25 mouse cellular contexts compared by ENCODE assay signal in the genomic region with DNA sequence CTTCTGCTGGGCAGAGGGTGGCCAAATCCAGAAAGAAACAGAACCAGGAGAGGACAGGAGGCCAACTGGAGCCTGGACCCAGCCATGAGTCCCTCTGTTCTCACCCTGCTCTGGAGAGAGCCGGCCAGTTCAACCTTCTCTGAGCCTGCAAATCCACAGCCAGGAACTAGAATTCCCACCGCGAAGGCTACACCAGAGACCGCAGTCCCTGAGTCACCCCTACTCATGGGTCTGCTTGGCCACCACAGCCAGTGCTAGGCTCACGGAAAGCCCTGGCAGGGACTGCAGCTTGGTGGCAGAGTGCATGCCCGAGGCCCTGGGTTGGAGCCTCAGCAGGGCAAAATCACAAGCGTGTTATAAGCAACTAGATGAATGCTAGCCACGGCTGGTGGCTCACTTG. TPM values are rescaled to one million over a fixed set of nuclear protein-coding genes. Genes with fewer than 3 reads are reported as not detected.
A peak's percentile ranks its signal among the peaks of the same experiment; 100 is the strongest.
DNase-seq lines count a peak whose midpoint lies in the region; ATAC-seq lines count a peak whose summit lies in the region.
"Had no signal": no experiment of that assay in that cellular context is flagged by ENCODE, and none has a peak within 500 bp of the region (broad histone marks: within the 10 kb centered on the region; RNA-seq: fewer than 3 reads in every experiment).

No protein-coding gene starts in this region.

- H3K36me3 ChIP-seq in hindbrain, embryonic 13.5 days, result peaks cover 59% of the 10 kb centered on the region
- 0 out of 2 replicates have a peak, but pooled peaks cover 6% of the 10 kb centered on the region for H3K36me3 ChIP-seq in hindbrain, embryonic 11.5 days (ENCODE audit: control insufficient read depth, insufficient read depth, low read length)
- H3K36me3 ChIP-seq: G1E had no signal

- H3K9ac ChIP-seq in hindbrain, embryonic 13.5 days, result no peak overlapping the region
- H3K9ac ChIP-seq in hindbrain, embryonic 11.5 days (ENCODE audit: low read depth, low read length), result no peak overlapping the region
- H3K9ac ChIP-seq: forebrain, embryonic 13.5 days; heart, embryonic 13.5 days; hindbrain, embryonic 14.5 days had no signal

- H3K27ac ChIP-seq in hindbrain, embryonic 13.5 days, result 0 out of 2 replicates have a peak overlapping the region, but pooled peaks have one; percentile 23
- no peak overlapping the region for H3K27ac ChIP-seq in hindbrain, embryonic 11.5 days (ENCODE audit: low read depth, low read length)
- H3K27ac ChIP-seq: forebrain, embryonic 10.5 days; forebrain, embryonic 13.5 days; heart, adult 2 months; heart, embryonic 10.5 days; heart, embryonic 13.5 days; hindbrain, embryonic 14.5 days had no signal

- H3K9me3 ChIP-seq in hindbrain, embryonic 13.5 days, result no peaks in the 10 kb centered on the region
- H3K9me3 ChIP-seq in hindbrain, embryonic 11.5 days (ENCODE audit: control insufficient read depth, low read length), result no peaks in the 10 kb centered on the region
- H3K9me3 ChIP-seq: forebrain, embryonic 10.5 days; forebrain, embryonic 13.5 days; G1E; heart, embryonic 10.5 days; heart, embryonic 13.5 days had no signal

- no peak overlapping the region for H3K4me3 ChIP-seq in hindbrain, embryonic 13.5 days
- H3K4me3 ChIP-seq in hindbrain, embryonic 11.5 days (ENCODE audit: low read depth, low read length), result no peak overlapping the region
- H3K4me3 ChIP-seq: forebrain, embryonic 10.5 days; forebrain, embryonic 13.5 days; heart, adult 2 months; heart, embryonic 10.5 days; heart, embryonic 13.5 days had no signal

- DNase-seq in hindbrain, embryonic 11.5 days (ENCODE audit: low spot score), result no peak
- peak; percentile 68 for DNase-seq in 3134 (ENCODE audit: extremely low read depth, insufficient read length, low spot score)
- DNase-seq in Muller cell, postnatal 12 days (ENCODE audit: inconsistent ontology term), result peak; percentile 62
- no peak for DNase-seq in layer of hippocampus, postnatal 25 days (ENCODE audit: extremely low spot score in 1 of 2, low spot score in 1 of 2)
- no peak for DNase-seq in thymus, postnatal 0 days (ENCODE audit: low spot score)
- DNase-seq: adrenal gland, adult 2 months; adrenal gland, postnatal 14 days; cerebellum, adult 11 months; cerebellum, adult 8-10 months; embryo, embryonic 11 days; gastrocnemius, postnatal 10 days; gastrocnemius, postnatal 36 days; heart, adult 2 months; heart, postnatal 14 days; heart, postnatal 4 days had no signal

- 95% methylated on average over 8 of the region's 8 CpGs for WGBS in hindbrain, embryonic 13.5 days
- WGBS in hindbrain, embryonic 11.5 days, result 93% methylated on average over 8 of the region's 8 CpGs

- H3K4me1 ChIP-seq in hindbrain, embryonic 13.5 days (replicated peaks), result peaks cover 38% of the 10 kb centered on the region
- no peaks in the 10 kb centered on the region for H3K4me1 ChIP-seq in hindbrain, embryonic 11.5 days (replicated peaks; ENCODE audit: control insufficient read depth, insufficient read depth, low read length)

- H3K4me2 ChIP-seq in hindbrain, embryonic 13.5 days, result no peak overlapping the region
- no peak overlapping the region for H3K4me2 ChIP-seq in hindbrain, embryonic 11.5 days (replicated peaks; ENCODE audit: low read depth, low read length)
- H3K4me2 ChIP-seq: forebrain, embryonic 13.5 days; heart, embryonic 13.5 days; hindbrain, embryonic 14.5 days had no signal

- no peaks in the 10 kb centered on the region for H3K27me3 ChIP-seq in hindbrain, embryonic 13.5 days
- no peaks in the 10 kb centered on the region for H3K27me3 ChIP-seq in hindbrain, embryonic 11.5 days (ENCODE audit: control insufficient read depth, insufficient read depth, low read length)
- H3K27me3 ChIP-seq: CH12.LX; forebrain, embryonic 13.5 days; heart, embryonic 13.5 days had no signal

- ATAC-seq in hindbrain, embryonic 13.5 days (ENCODE audit: low FRiP score), result no peak
- ATAC-seq in hindbrain, embryonic 11.5 days (ENCODE audit: low FRiP score), result no peak
- ATAC-seq: forebrain, embryonic 13.5 days; forebrain, embryonic 16.5 days; intestine, postnatal 0 days had no signal

RNA-seq across cellular contexts. Expression of a gene that starts 20.4 kb away (rescaled TPM):
- 98.1 and 106 TPM in 2 replicates for polyA plus RNA-seq in hindbrain, embryonic 13.5 days (2015; fragmentation: Nextera tagmentation; extraction: Ambion mirVana)
- 458 and 496 TPM in 2 replicates for polyA plus RNA-seq in hindbrain, embryonic 11.5 days (2014; fragmentation: Nextera tagmentation; extraction: Ambion mirVana)
- total RNA-seq in layer of hippocampus, postnatal 25 days (2021), result 100 to 1,000 TPM; 121 to 140 TPM
- polyA plus RNA-seq in thymus, postnatal 0 days (2015; fragmentation: Nextera tagmentation; extraction: Ambion mirVana), result 94.3 and 127 TPM in 2 replicates

RNA-seq across cellular contexts. Expression of a gene that starts 41.8 kb away (rescaled TPM):
- polyA plus RNA-seq in hindbrain, embryonic 13.5 days (2015; fragmentation: Nextera tagmentation; extraction: Ambion mirVana), result 11.8 and 12.8 TPM in 2 replicates
- polyA plus RNA-seq in hindbrain, embryonic 11.5 days (2014; fragmentation: Nextera tagmentation; extraction: Ambion mirVana), result 7.8 and 8.5 TPM in 2 replicates
- 10 to 100 TPM; 14.1 to 17.0 TPM for total RNA-seq in layer of hippocampus, postnatal 25 days (2021)
- polyA plus RNA-seq in thymus, postnatal 0 days (2015; fragmentation: Nextera tagmentation; extraction: Ambion mirVana), result 9.0 and 9.2 TPM in 2 replicates

RNA-seq across cellular contexts. Expression of a gene that starts 42.1 kb away (rescaled TPM):
- polyA plus RNA-seq in hindbrain, embryonic 13.5 days (2015; fragmentation: Nextera tagmentation; extraction: Ambion mirVana), result 14.6 and 14.8 TPM in 2 replicates
- polyA plus RNA-seq in hindbrain, embryonic 11.5 days (2014; fragmentation: Nextera tagmentation; extraction: Ambion mirVana), result 9.2 and 9.3 TPM in 2 replicates
- total RNA-seq in layer of hippocampus, postnatal 25 days (2021), result 1 to 10 TPM; 8.0 to 8.5 TPM
- polyA plus RNA-seq in thymus, postnatal 0 days (2015; fragmentation: Nextera tagmentation; extraction: Ambion mirVana), result 19.1 and 20.5 TPM in 2 replicates

Comparison
In these comparisons a context has a peak if more than half of its experiments do, and no peak if none do; other contexts are left out.
1. DNase-seq: peak in 3134 (single experiment) and Muller cell, postnatal 12 days (single experiment); none in hindbrain, embryonic 11.5 days (single experiment), layer of hippocampus, postnatal 25 days (0 of 2) and thymus, postnatal 0 days (single experiment).